ENCODE assay signal across 8 mouse cellular contexts in the genomic region with DNA sequence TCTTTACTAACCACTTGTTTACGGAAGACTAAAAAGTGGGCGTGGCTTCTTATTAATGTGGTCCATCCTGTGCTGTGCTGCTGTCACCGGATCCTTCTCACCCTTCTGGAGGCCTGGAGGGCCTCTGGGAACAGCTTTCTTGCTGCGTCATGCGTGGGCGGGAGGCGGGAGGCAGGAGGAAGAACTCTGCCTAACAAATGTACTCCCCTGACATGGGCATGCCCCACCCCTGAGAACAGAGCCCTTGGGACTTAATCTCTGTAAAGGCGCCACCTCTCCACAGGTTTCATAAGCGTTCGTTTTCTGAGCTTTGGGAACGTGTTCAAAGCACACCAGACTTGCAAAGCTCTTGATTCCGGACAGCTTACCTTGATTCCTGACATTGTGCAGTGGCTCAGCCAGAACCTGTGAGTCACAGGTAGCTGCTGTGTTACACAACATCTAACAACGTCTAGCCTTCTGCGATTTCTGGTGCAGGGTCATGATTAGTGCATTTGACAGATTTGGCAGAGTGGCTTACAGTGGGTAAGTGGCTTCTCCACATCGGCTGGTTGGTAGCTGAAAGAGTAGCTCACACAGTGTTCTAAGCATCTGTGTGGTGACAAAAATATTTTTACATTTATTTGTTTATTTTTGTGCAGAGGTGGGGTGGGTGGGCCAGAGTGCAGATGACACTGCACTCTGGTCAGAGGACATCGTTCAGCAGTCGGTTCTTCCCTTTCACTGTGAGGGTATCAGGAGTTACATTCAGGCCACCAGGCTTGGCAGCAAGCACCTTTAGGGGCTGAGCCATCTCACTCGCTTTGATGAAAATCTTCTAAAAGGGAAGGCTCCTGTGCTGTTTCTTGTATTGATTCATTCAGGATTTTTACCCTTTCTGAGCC. TPM values are rescaled to one million over a fixed set of nuclear protein-coding genes. Genes with fewer than 3 reads are reported as not detected.
DNase-seq lines count a peak whose midpoint lies in the region; ATAC-seq lines count a peak whose summit lies in the region.

No protein-coding gene starts in this region.

- DNase-seq in embryo, embryonic 10 days (ENCODE audit: low spot score): peak; percentile 25
- no peak for DNase-seq in embryo, embryonic 9.5 days (ENCODE audit: extremely low spot score)
- DNase-seq in heart, postnatal 36 days: peak; percentile 17 to 33
- peak; percentile 60 for DNase-seq in lung, postnatal 10 days
- DNase-seq in B cell, adult 2 months: no peak
- no peak for DNase-seq in frontal cortex, postnatal 25 days (ENCODE audit: low spot score in 2 of 2)

- intact Hi-C loops in heart, postnatal 36 days (cut with DNase I): no loop called here

- peak; percentile 10 for ATAC-seq in activated CD4-positive, CD25-positive, alpha-beta regulatory T cell, adult 4 months
- no peak for ATAC-seq in cerebellum, adult (ENCODE audit: insufficient number of reproducible peaks, low FRiP score, low TSS enrichment)

RNA-seq across cellular contexts. Expression of a gene that starts 2.1 kb away (rescaled TPM):
- not detected for polyA plus RNA-seq in activated CD4-positive, CD25-positive, alpha-beta regulatory T cell, adult 4 months (2017; shearing (Covaris generic))
- total RNA-seq in heart, postnatal 36 days (2021): under 1 TPM; 0.28 to 0.35 TPM

RNA-seq across cellular contexts. Expression of a gene that starts 29.1 kb away (rescaled TPM):
- polyA plus RNA-seq in activated CD4-positive, CD25-positive, alpha-beta regulatory T cell, adult 4 months (2017; shearing (Covaris generic)): not detected
- total RNA-seq in heart, postnatal 36 days (2021): 10 to 100 TPM in 1 of 2 experiments, 1 to 10 TPM in 1; 9.1 to 10.1 TPM

RNA-seq across cellular contexts. Expression of a gene that starts 30.7 kb away (rescaled TPM):
- not detected for polyA plus RNA-seq in activated CD4-positive, CD25-positive, alpha-beta regulatory T cell, adult 4 months (2017; shearing (Covaris generic))
- not detected for total RNA-seq in heart, postnatal 36 days (2021)

Comparison
In these comparisons a context has a peak if more than half of its experiments do, and no peak if none do; other contexts are left out.
1. DNase-seq: peak in embryo, embryonic 10 days (single experiment), heart, postnatal 36 days (2 of 2) and lung, postnatal 10 days (single experiment); none in embryo, embryonic 9.5 days (single experiment), B cell, adult 2 months (0 of 2) and frontal cortex, postnatal 25 days (0 of 2).